20 mouse cellular contexts compared by ENCODE assay signal in the genomic region with DNA sequence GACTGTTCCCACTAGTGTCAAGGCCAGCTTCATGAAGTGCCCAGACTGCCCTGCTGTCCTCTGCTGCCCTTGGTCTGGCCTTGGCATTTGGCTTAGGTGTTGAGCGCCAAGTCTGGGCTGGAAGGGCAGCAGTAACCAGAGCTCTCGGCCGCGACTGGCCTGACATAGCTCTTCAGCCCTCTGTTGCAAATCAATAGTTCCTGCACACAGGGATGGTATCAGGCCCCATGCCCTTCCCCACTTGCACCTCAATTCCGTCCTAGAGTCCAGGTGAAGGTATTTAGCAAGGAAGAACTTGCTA. TPM values are rescaled to one million over a fixed set of nuclear protein-coding genes. Genes with fewer than 3 reads are reported as not detected.
DNase-seq lines count a peak whose midpoint lies in the region; ATAC-seq lines count a peak whose summit lies in the region.
"Had no signal": no experiment of that assay in that cellular context is flagged by ENCODE, and none has a peak within 500 bp of the region (broad histone marks: within the 10 kb centered on the region; RNA-seq: fewer than 3 reads in every experiment).

No protein-coding gene starts in this region.

- no peak overlapping the region for H3K4me2 ChIP-seq in embryonic facial prominence, embryonic 13.5 days
- H3K4me2 ChIP-seq in midbrain, embryonic 13.5 days (replicated peaks), result no peak overlapping the region
- H3K4me2 ChIP-seq in forebrain, embryonic 12.5 days, result no peak overlapping the region
- H3K4me2 ChIP-seq: embryonic facial prominence, embryonic 15.5 days; neural tube, embryonic 15.5 days had no signal

- no peak overlapping the region for H3K4me3 ChIP-seq in embryonic facial prominence, embryonic 13.5 days
- H3K4me3 ChIP-seq in embryonic facial prominence, embryonic 10.5 days, result no peak overlapping the region
- H3K4me3 ChIP-seq in midbrain, embryonic 13.5 days (replicated peaks), result no peak overlapping the region
- no peak overlapping the region for H3K4me3 ChIP-seq in forebrain, embryonic 12.5 days (replicated peaks)
- H3K4me3 ChIP-seq: embryonic facial prominence, embryonic 15.5 days; limb, embryonic 10.5 days; neural tube, embryonic 15.5 days had no signal

- WGBS in embryonic facial prominence, embryonic 13.5 days, result 86% methylated on average over 5 of the region's 5 CpGs
- 89% methylated on average over 5 of the region's 5 CpGs for WGBS in embryonic facial prominence, embryonic 10.5 days
- WGBS in midbrain, embryonic 13.5 days, result 91% methylated on average over 5 of the region's 5 CpGs
- WGBS in forebrain, embryonic 12.5 days, result 93% methylated on average over 5 of the region's 5 CpGs

- H3K27ac ChIP-seq in embryonic facial prominence, embryonic 13.5 days, result no peak overlapping the region
- H3K27ac ChIP-seq in embryonic facial prominence, embryonic 10.5 days (replicated peaks), result no peak overlapping the region
- no peak overlapping the region for H3K27ac ChIP-seq in midbrain, embryonic 13.5 days
- H3K27ac ChIP-seq in forebrain, embryonic 12.5 days, result no peak overlapping the region
- H3K27ac ChIP-seq: embryonic facial prominence, embryonic 15.5 days; limb, embryonic 10.5 days; liver, embryonic 14.5 days; neural tube, embryonic 15.5 days had no signal

- no peaks in the 10 kb centered on the region for H3K9me3 ChIP-seq in embryonic facial prominence, embryonic 13.5 days
- no peaks in the 10 kb centered on the region for H3K9me3 ChIP-seq in embryonic facial prominence, embryonic 10.5 days
- H3K9me3 ChIP-seq in midbrain, embryonic 13.5 days, result no peaks in the 10 kb centered on the region
- H3K9me3 ChIP-seq in forebrain, embryonic 12.5 days, result no peaks in the 10 kb centered on the region
- H3K9me3 ChIP-seq: embryonic facial prominence, embryonic 15.5 days; limb, embryonic 10.5 days; neural tube, embryonic 15.5 days had no signal

- 0 out of 2 replicates have a peak overlapping the region, but pooled peaks have one; percentile 16 for H3K9ac ChIP-seq in embryonic facial prominence, embryonic 13.5 days
- no peak overlapping the region for H3K9ac ChIP-seq in midbrain, embryonic 13.5 days (replicated peaks)
- no peak overlapping the region for H3K9ac ChIP-seq in forebrain, embryonic 12.5 days
- H3K9ac ChIP-seq: embryonic facial prominence, embryonic 15.5 days; liver, embryonic 14.5 days; neural tube, embryonic 15.5 days had no signal

- DNase-seq in embryonic facial prominence, embryonic 10.5 days (ENCODE audit: low spot score), result no peak
- DNase-seq in ovary, postnatal 36 days (ENCODE audit: low spot score), result peak; percentile 16
- no peak for DNase-seq in ovary, postnatal 10 days (ENCODE audit: low spot score)
- DNase-seq in gastrocnemius, postnatal 10 days, result peak; percentile 51
- no peak for DNase-seq in thymus, postnatal 14 days
- DNase-seq: B cell, adult 2 months; kidney, adult 9 months; lung, postnatal 10 days; spleen, adult 18-20 months had no signal

- ATAC-seq in embryonic facial prominence, embryonic 13.5 days (ENCODE audit: insufficient number of reproducible peaks, insufficient read depth, low FRiP score, low TSS enrichment, low read depth), result no peak
- ATAC-seq in midbrain, embryonic 13.5 days, result no peak
- ATAC-seq in forebrain, embryonic 12.5 days (ENCODE audit: low FRiP score), result no peak
- ATAC-seq: inflammation-experienced regulatory T-cells, adult 6 months; Patski had no signal

- peaks cover 88% of the 10 kb centered on the region for H3K36me3 ChIP-seq in embryonic facial prominence, embryonic 13.5 days
- peaks cover 88% of the 10 kb centered on the region for H3K36me3 ChIP-seq in embryonic facial prominence, embryonic 10.5 days (replicated peaks)
- peaks cover 80% of the 10 kb centered on the region for H3K36me3 ChIP-seq in midbrain, embryonic 13.5 days
- peaks cover 69% of the 10 kb centered on the region for H3K36me3 ChIP-seq in forebrain, embryonic 12.5 days (replicated peaks)

- H3K27me3 ChIP-seq in embryonic facial prominence, embryonic 13.5 days, result no peaks in the 10 kb centered on the region
- H3K27me3 ChIP-seq in embryonic facial prominence, embryonic 10.5 days (replicated peaks; ENCODE audit: low read depth, poor library complexity, severe bottlenecking), result no peaks in the 10 kb centered on the region
- no peaks in the 10 kb centered on the region for H3K27me3 ChIP-seq in midbrain, embryonic 13.5 days
- no peaks in the 10 kb centered on the region for H3K27me3 ChIP-seq in forebrain, embryonic 12.5 days
- H3K27me3 ChIP-seq: embryonic facial prominence, embryonic 15.5 days; neural tube, embryonic 15.5 days; Patski had no signal

- peaks cover 14% of the 10 kb centered on the region for H3K4me1 ChIP-seq in embryonic facial prominence, embryonic 13.5 days
- H3K4me1 ChIP-seq in embryonic facial prominence, embryonic 10.5 days, result peaks cover 22% of the 10 kb centered on the region
- peaks cover 14% of the 10 kb centered on the region for H3K4me1 ChIP-seq in midbrain, embryonic 13.5 days (replicated peaks)
- H3K4me1 ChIP-seq in forebrain, embryonic 12.5 days, result peaks cover 11% of the 10 kb centered on the region

RNA-seq across cellular contexts. Expression of a gene that starts 4.3 kb away (rescaled TPM):
- 3.4 and 3.7 TPM in 2 replicates for polyA plus RNA-seq in embryonic facial prominence, embryonic 13.5 days (2015; fragmentation: Nextera tagmentation; extraction: Ambion mirVana)
- polyA plus RNA-seq in embryonic facial prominence, embryonic 10.5 days (2016; fragmentation: Nextera tagmentation; extraction: Ambion mirVana), result 2.7 and 2.8 TPM in 2 replicates
- total RNA-seq in gastrocnemius, postnatal 10 days (2021), result 1 to 10 TPM; 2.6 to 3.6 TPM
- polyA plus RNA-seq in midbrain, embryonic 13.5 days (2015; fragmentation: Nextera tagmentation; extraction: Ambion mirVana), result 3.0 and 3.3 TPM in 2 replicates
- 3.6 and 3.8 TPM in 2 replicates for polyA plus RNA-seq in forebrain, embryonic 12.5 days (2016; fragmentation: Nextera tagmentation; extraction: Ambion mirVana)

RNA-seq across cellular contexts. Expression of a gene that starts 8.2 kb away (rescaled TPM):
- polyA plus RNA-seq in embryonic facial prominence, embryonic 13.5 days (2015; fragmentation: Nextera tagmentation; extraction: Ambion mirVana), result 27.4 and 31.5 TPM in 2 replicates
- polyA plus RNA-seq in embryonic facial prominence, embryonic 10.5 days (2016; fragmentation: Nextera tagmentation; extraction: Ambion mirVana), result 23.3 and 26.1 TPM in 2 replicates
- 10 to 100 TPM in 1 of 2 experiments, 1 to 10 TPM in 1; 8.6 to 10.6 TPM for total RNA-seq in gastrocnemius, postnatal 10 days (2021)
- 18.1 and 18.5 TPM in 2 replicates for polyA plus RNA-seq in midbrain, embryonic 13.5 days (2015; fragmentation: Nextera tagmentation; extraction: Ambion mirVana)
- 18.2 and 19.3 TPM in 2 replicates for polyA plus RNA-seq in forebrain, embryonic 12.5 days (2016; fragmentation: Nextera tagmentation; extraction: Ambion mirVana)

RNA-seq across cellular contexts. Expression of a gene that starts 23.0 kb away (rescaled TPM):
- polyA plus RNA-seq in embryonic facial prominence, embryonic 13.5 days (2015; fragmentation: Nextera tagmentation; extraction: Ambion mirVana), result 0.38 and 1.0 TPM in 2 replicates
- polyA plus RNA-seq in embryonic facial prominence, embryonic 10.5 days (2016; fragmentation: Nextera tagmentation; extraction: Ambion mirVana), result 0.43 and 0.69 TPM in 2 replicates
- under 1 TPM in 1 of 2 experiments, not detected in 1; 0.11 TPM for total RNA-seq in gastrocnemius, postnatal 10 days (2021)
- polyA plus RNA-seq in midbrain, embryonic 13.5 days (2015; fragmentation: Nextera tagmentation; extraction: Ambion mirVana), result 0.11 and 0.23 TPM in 2 replicates
- 0.27 and 0.41 TPM in 2 replicates for polyA plus RNA-seq in forebrain, embryonic 12.5 days (2016; fragmentation: Nextera tagmentation; extraction: Ambion mirVana)
- total RNA-seq: hematopoietic stem cell, adult 5-6 weeks; layer of hippocampus, adult 18-20 months had no signal
- polyA plus RNA-seq: neural tube, embryonic 15.5 days had no signal

RNA-seq across cellular contexts. Expression of a gene that starts 25.9 kb away (rescaled TPM):
- 31.2 and 36.2 TPM in 2 replicates for polyA plus RNA-seq in embryonic facial prominence, embryonic 13.5 days (2015; fragmentation: Nextera tagmentation; extraction: Ambion mirVana)
- 32.7 and 34.1 TPM in 2 replicates for polyA plus RNA-seq in embryonic facial prominence, embryonic 10.5 days (2016; fragmentation: Nextera tagmentation; extraction: Ambion mirVana)
- total RNA-seq in gastrocnemius, postnatal 10 days (2021), result 100 to 1,000 TPM; 153 to 172 TPM
- polyA plus RNA-seq in midbrain, embryonic 13.5 days (2015; fragmentation: Nextera tagmentation; extraction: Ambion mirVana), result 46.2 and 55.6 TPM in 2 replicates
- polyA plus RNA-seq in forebrain, embryonic 12.5 days (2016; fragmentation: Nextera tagmentation; extraction: Ambion mirVana), result 36.9 and 41.2 TPM in 2 replicates

RNA-seq across cellular contexts. Expression of a gene that starts 37.2 kb away (rescaled TPM):
- polyA plus RNA-seq in embryonic facial prominence, embryonic 13.5 days (2015; fragmentation: Nextera tagmentation; extraction: Ambion mirVana), result 40.8 and 45.6 TPM in 2 replicates
- polyA plus RNA-seq in embryonic facial prominence, embryonic 10.5 days (2016; fragmentation: Nextera tagmentation; extraction: Ambion mirVana), result 68.3 and 72.8 TPM in 2 replicates
- 10 to 100 TPM; 33.9 to 36.6 TPM for total RNA-seq in gastrocnemius, postnatal 10 days (2021)
- 56.3 and 62.5 TPM in 2 replicates for polyA plus RNA-seq in midbrain, embryonic 13.5 days (2015; fragmentation: Nextera tagmentation; extraction: Ambion mirVana)
- 51.1 and 56.0 TPM in 2 replicates for polyA plus RNA-seq in forebrain, embryonic 12.5 days (2016; fragmentation: Nextera tagmentation; extraction: Ambion mirVana)

Comparison
In these comparisons a context has a peak if more than half of its experiments do, and no peak if none do; other contexts are left out.
1. DNase-seq: peak in ovary, postnatal 36 days (single experiment) and gastrocnemius, postnatal 10 days (single experiment); none in embryonic facial prominence, embryonic 10.5 days (single experiment), ovary, postnatal 10 days (single experiment) and thymus, postnatal 14 days (single experiment).